Mouse (Mus musculus): ENCODE data around the gene Entpd8.

DNA sequence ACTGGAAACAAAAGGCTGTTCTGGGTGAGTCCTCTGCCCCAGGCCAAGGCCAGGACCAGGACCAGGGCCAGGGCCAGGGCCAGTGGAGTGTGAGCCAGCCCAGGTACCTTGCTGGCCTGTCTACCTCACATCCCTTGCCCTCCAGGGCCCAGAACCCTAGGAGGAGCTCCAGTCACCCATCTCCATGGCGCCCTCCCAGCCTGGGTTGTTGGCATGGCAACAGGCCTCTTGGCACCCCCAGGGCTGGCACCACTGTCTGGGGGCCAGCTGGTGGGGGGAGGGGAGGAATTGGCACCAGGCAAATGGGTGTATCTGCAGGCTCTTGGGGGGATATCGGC lies 25.1 kb upstream of the Entpd8 start:
- TF ChIP-seq CTCF (IDR thresholded peaks at IDR 0.05; ENCODE audit: control insufficient read depth, insufficient read depth, insufficient read length) (no peak), MAX (IDR thresholded peaks at IDR 0.05) (no peak)
